Mouse (Mus musculus) embryonic facial prominence, embryonic 10.5 days (tissue): ENCODE data around the gene Bach2. TPM values are rescaled to one million over a fixed set of nuclear protein-coding genes. Genes with fewer than 3 reads are reported as not detected.

Source experiments
- DNase-seq: peaks from one replicate; pipeline ENCODE4 v3.0.0-alpha.2; 2017; ENCODE audit warnings: low spot score
- H3K27ac ChIP-seq: fragments of 300-500 bp; sonication (generic); replicated peaks from 2 replicates; pipeline ENCODE4 v1.5.1; 2016; ENCODE audit warnings: mild to moderate bottlenecking
- H3K27me3 ChIP-seq: fragments of 300-500 bp; sonication (generic); replicated peaks from 2 replicates; pipeline ENCODE4 v1.6.1; 2016; ENCODE audit warnings: low read depth, mild to moderate bottlenecking; ENCODE audit not compliant: poor library complexity, severe bottlenecking
- H3K36me3 ChIP-seq: fragments of 300-500 bp; sonication (generic); replicated peaks from 2 replicates; pipeline ENCODE4 v1.6.1; 2016; ENCODE audit warnings: mild to moderate bottlenecking, moderate library complexity
- H3K4me1 ChIP-seq: fragments of 300-500 bp; sonication (generic); 2 replicates; pipeline ENCODE4 v1.6.1; 2016
- H3K4me3 ChIP-seq: fragments of 300-500 bp; sonication (generic); 2 replicates; pipeline ENCODE4 v1.5.1; 2016; ENCODE audit warnings: mild to moderate bottlenecking, moderate library complexity
- H3K9me3 ChIP-seq: fragments of 300-500 bp; sonication (generic); 2 replicates; pipeline ENCODE4 v1.6.1; 2016; ENCODE audit warnings: mild to moderate bottlenecking
- WGBS: fragments of 180-500 bp; shearing (Covaris S2); methylation state at CpG from one replicate; pipeline ENCODE4 v1.1.7; 2016; 5-methylcytosine and 5-hydroxymethylcytosine counted together
- polyA plus RNA-seq: library from polyadenylated mRNA; unstranded; fragments of >200 nt; fragmentation: Nextera tagmentation; extraction: Ambion mirVana; gene quantifications from 2 replicates; pipeline ENCODE4 v1.2.1, GENCODE M21; 2016

The Bach2 gene
- polyA plus RNA-seq, 1 experiment from 2014 or later, result 12.2 TPM

DNA sequence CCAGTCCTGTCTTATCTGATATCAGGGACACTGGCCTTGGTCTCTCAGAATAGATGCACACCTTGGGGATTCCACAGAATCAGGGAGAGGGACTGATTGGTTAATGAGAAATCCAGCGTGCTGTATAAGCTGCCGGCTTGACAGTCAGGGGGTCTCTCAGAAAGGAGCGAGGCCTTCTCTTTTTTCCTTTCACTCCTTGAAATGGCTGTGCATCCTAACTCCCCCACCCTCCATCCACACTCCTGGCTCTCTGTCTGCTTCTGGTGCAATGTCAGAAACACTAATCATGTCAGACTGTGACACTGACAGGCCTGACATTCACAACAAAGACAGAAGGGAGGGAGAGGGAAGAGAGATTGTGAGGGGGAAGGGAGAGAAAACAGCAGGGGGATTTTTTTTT, 88.3 kb downstream of the Bach2 start:
- H3K27me3 ChIP-seq, result no peaks in the 10 kb centered on the region
- H3K4me3 ChIP-seq, result no peak overlapping the region
- no peak for DNase-seq
- peaks cover 21% of the 10 kb centered on the region for H3K36me3 ChIP-seq
- H3K4me1 ChIP-seq, result peaks cover 32% of the 10 kb centered on the region
- H3K27ac ChIP-seq, result peak overlapping the region; percentile 67
- H3K9me3 ChIP-seq, result peaks cover 6% of the 10 kb centered on the region; the same call in 1 of the 2 replicates
- 46% methylated on average over 3 of the region's 3 CpGs for WGBS

DNA sequence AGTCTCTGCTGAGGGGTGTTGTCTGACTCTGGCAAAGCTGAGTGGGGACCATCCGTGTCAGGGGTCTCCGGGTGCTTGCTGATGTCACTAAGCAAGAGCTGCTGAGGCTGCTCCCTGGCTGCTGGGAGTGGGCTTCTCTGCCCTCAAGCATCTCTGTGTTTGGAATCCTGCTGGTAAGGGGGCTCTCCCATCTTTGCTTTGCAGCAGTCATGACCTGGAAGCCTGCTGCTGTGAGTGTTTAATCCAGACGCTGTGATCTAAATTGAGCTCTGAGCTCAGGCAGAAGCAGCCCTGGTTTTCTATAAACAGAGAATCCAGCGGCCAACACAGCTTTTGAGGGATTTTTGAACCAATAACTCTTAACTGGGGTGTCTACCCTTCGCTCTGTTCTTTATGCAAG, 89.0 kb downstream of the Bach2 start:
- peaks cover 6% of the 10 kb centered on the region; the same call in 1 of the 2 replicates for H3K9me3 ChIP-seq
- H3K4me1 ChIP-seq, result peaks cover 32% of the 10 kb centered on the region
- 37% methylated on average over 5 of the region's 5 CpGs for WGBS
- no peaks in the 10 kb centered on the region for H3K27me3 ChIP-seq
- no peak overlapping the region for H3K4me3 ChIP-seq
- peak overlapping the region; percentile 67 for H3K27ac ChIP-seq
- no peak for DNase-seq
- peaks cover 25% of the 10 kb centered on the region for H3K36me3 ChIP-seq

GRCm38 (mm10) chr4:32328561-32328960, 90.0 kb downstream of the Bach2 start:
- H3K36me3 ChIP-seq, result peaks cover 16% of the 10 kb centered on the region
- H3K27ac ChIP-seq, result no peak overlapping the region
- peaks cover 2% of the 10 kb centered on the region; the same call in 1 of the 2 replicates for H3K9me3 ChIP-seq
- H3K27me3 ChIP-seq, result no peaks in the 10 kb centered on the region
- H3K4me1 ChIP-seq, result peaks cover 32% of the 10 kb centered on the region
- no peak overlapping the region for H3K4me3 ChIP-seq
- no peak for DNase-seq
- 79% methylated on average over 2 of the region's 2 CpGs for WGBS

DNA sequence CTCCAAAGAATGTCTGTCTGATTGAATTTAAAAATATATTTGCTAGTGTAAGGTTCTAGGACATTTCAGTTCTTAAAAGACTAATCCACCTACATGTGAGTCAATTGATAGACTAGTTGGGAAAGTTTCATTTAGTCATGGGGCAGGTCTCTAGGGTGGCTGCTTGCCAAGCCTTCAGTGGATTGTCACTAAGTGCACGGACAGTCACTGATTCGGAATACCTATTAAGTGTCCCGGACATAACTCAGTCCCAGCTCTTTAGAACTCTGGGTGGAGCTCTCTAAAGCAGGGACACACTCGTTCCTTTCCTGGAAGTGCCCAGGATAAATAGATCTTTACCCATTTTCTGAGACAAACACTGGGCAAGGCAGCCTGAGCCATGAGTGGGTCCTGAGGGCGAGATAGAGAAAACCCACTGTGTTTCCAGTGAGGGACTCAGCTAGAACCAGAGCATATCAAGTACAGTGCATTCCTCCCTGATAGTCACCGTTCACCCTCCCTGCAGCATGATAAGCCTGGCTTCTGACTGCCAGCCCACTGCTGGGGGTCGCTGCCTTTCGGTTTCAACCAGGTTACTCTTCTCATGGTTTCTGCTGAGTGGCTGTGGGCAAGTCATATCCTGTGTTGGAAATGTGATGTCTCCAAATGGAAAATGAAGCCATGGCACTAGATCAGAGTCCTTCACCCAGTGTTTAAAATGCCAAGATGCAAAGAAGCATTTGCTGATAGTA, 92.1 kb downstream of the Bach2 start:
- peaks cover 7% of the 10 kb centered on the region; the same call in 1 of the 2 replicates for H3K36me3 ChIP-seq
- no peak overlapping the region for H3K4me3 ChIP-seq
- WGBS, result 88% methylated on average over 8 of the region's 8 CpGs
- H3K9me3 ChIP-seq, result no peaks in the 10 kb centered on the region
- DNase-seq, result no peak
- no peak overlapping the region for H3K27ac ChIP-seq
- H3K4me1 ChIP-seq, result peaks cover 33% of the 10 kb centered on the region
- no peaks in the 10 kb centered on the region for H3K27me3 ChIP-seq

DNA sequence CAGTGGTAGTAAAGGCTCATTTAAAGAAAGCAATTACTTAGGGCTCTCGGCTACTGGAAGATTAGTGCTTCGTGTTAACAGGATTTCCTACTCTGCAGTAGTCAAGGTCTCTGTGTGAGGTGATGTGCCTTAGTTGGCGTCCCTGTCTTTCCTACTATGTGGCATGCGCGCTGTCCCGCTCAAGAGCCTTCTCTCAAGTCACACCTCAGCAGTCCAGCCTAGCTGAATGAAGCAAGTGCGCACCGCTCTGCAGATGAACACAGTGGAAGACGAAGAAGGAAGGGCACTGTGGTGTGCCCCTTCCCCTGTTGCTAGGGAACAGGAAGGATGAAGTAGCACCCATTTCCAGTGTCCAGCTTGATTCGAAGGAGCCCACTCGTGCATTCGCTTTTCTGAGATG, 93.4 kb downstream of the Bach2 start:
- DNase-seq, result no peak
- Histone ChIP-seq H3K4me3 (no peak overlapping the region), H3K4me1 (peaks cover 30% of the 10 kb centered on the region), H3K27ac (no peak overlapping the region), H3K9me3 (no peaks in the 10 kb centered on the region), H3K36me3 (peaks cover 7% of the 10 kb centered on the region; the same call in 1 of the 2 replicates), H3K27me3 (no peaks in the 10 kb centered on the region)
- WGBS, result 94% methylated on average over 12 of the region's 12 CpGs

DNA sequence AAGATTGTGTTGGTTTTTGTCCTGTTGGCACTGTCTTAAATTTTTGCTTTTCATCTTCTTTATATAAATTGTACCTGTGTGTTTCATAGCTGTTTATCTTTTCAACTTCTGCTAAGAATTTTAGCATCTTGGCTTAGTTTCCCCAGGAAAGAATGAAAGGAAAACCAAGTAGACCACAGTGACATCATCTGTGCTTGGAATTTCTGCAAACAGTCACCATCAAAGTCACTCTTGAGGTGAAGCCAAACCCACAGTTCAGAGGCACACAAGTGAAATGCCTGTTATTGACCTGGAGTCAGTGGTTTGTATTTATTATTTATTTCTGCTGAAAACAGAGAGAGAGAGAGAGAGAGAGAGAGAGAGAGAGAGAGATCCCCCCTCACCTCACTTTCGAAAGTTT, 95.5 kb downstream of the Bach2 start:
- no peaks in the 10 kb centered on the region for H3K27me3 ChIP-seq
- 97% methylated on average over 1 of the region's 1 CpGs for WGBS
- H3K27ac ChIP-seq, result no peak overlapping the region
- no peak for DNase-seq
- H3K4me1 ChIP-seq, result peaks cover 33% of the 10 kb centered on the region
- no peak overlapping the region for H3K4me3 ChIP-seq
- no peaks in the 10 kb centered on the region for H3K9me3 ChIP-seq
- peaks cover 14% of the 10 kb centered on the region; the same call in 1 of the 2 replicates for H3K36me3 ChIP-seq

DNA sequence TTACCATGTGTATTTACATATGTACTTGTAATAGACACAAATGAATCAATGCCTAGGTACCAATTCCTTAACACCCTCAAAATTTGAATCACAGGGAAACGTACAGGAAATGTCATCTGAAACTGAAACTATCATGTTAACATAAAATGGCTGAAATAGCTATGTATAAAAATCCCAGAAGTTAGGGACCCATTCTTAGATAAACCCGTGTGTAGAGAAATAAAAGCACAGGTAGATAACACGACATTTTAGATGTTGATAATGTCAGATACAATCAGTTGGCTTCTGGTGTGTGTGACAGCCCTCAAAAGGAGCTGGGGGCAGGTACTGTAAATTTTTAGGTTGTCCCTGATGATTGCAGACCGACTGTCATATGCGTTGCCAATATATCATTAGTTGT, 96.2 kb downstream of the Bach2 start:
- Histone ChIP-seq H3K27me3 (no peaks in the 10 kb centered on the region), H3K36me3 (peaks cover 14% of the 10 kb centered on the region; the same call in 1 of the 2 replicates), H3K4me1 (peaks cover 31% of the 10 kb centered on the region), H3K9me3 (no peaks in the 10 kb centered on the region), H3K4me3 (no peak overlapping the region), H3K27ac (no peak overlapping the region)
- DNase-seq, result no peak
- 92% methylated on average over 5 of the region's 5 CpGs for WGBS

- Histone ChIP-seq H3K4me3 (no peak overlapping the region), H3K27ac (no peak overlapping the region), H3K4me1 (peaks cover 34% of the 10 kb centered on the region), H3K36me3 (peaks cover 17% of the 10 kb centered on the region; the same call in 1 of the 2 replicates), H3K27me3 (no peaks in the 10 kb centered on the region), H3K9me3 (no peaks in the 10 kb centered on the region)
- WGBS, result 87% methylated on average over 12 of the region's 12 CpGs
- DNase-seq, result no peak
These were observed 97.1 kb downstream of the Bach2 start for GRCm38 (mm10) chr4:32335659-32336058.

DNA sequence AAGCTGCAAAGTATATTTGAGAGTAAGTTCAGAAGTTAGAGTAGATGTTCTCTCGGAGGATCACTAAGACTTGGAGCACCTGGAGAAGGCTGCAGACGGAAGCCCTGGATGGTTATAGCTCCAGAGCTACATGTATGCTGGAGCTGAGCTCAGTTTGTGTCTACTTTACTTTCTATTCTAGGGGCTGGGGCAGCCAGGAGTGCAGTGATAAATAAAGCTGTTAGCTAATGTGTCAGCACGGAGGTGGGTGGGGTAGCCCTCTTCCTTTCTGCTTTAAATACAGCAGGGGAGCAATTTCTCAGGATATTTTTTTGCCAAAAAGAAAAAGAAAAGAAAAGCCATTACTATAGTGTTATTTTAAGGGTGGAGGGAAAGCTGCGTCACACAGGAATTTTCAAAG, 98.0 kb downstream of the Bach2 start:
- no peak for DNase-seq
- peaks cover 18% of the 10 kb centered on the region; the same call in 1 of the 2 replicates for H3K36me3 ChIP-seq
- H3K4me3 ChIP-seq, result no peak overlapping the region
- 77% methylated on average over 4 of the region's 4 CpGs for WGBS
- H3K27me3 ChIP-seq, result no peaks in the 10 kb centered on the region
- peaks cover 37% of the 10 kb centered on the region for H3K4me1 ChIP-seq
- no peak overlapping the region for H3K27ac ChIP-seq
- no peaks in the 10 kb centered on the region for H3K9me3 ChIP-seq

DNA sequence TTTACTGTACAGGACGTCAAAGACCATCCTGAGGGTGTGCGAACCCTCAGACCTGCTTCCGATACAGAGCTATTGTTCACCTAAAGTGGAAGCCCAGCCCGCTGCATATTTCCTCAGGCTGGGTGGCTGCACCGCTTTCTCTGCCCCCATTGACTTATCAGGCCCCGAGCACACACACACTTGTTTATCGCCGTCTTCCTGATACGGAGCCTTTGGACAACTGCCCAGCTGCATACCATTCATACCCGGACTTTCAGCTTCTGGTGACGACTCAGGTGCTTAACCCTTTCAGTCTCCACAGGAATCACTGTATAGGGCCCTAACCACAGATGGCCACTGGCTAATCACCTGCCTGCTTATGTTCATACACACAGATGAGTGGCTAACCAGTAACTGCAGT, 99.0 kb downstream of the Bach2 start:
- Histone ChIP-seq H3K36me3 (0 out of 2 replicates have a peak, but pooled peaks cover 15% of the 10 kb centered on the region), H3K27ac (no peak overlapping the region), H3K4me1 (peaks cover 37% of the 10 kb centered on the region), H3K9me3 (no peaks in the 10 kb centered on the region), H3K27me3 (no peaks in the 10 kb centered on the region), H3K4me3 (no peak overlapping the region)
- peak; percentile 38 for DNase-seq
- WGBS, result 19% methylated on average over 11 of the region's 11 CpGs

DNA sequence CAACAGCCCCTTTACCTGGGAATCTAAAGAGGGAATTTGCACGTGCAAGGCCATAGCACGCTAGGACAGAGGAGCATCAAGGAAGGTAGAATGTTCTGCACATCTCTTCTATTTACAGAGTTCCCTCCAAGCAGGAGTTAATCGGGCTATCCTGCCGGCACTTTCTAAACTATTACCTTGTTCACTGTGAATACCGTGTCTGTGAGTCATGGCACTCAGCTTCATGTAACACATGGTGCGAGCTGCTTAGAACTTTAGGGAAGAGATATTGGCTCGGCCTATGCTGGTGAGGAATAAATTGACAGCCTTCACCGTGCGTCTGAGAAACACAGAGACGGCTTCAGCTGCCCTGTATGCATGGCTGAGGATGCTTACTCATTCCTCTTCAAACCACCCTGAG, 99.8 kb downstream of the Bach2 start:
- Histone ChIP-seq H3K9me3 (no peaks in the 10 kb centered on the region), H3K27ac (no peak overlapping the region), H3K4me3 (no peak overlapping the region), H3K4me1 (peaks cover 44% of the 10 kb centered on the region), H3K36me3 (0 out of 2 replicates have a peak, but pooled peaks cover 15% of the 10 kb centered on the region), H3K27me3 (no peaks in the 10 kb centered on the region)
- WGBS, result 90% methylated on average over 10 of the region's 10 CpGs
- DNase-seq, result no peak

- Histone ChIP-seq H3K27ac (no peak overlapping the region), H3K36me3 (0 out of 2 replicates have a peak, but pooled peaks cover 13% of the 10 kb centered on the region), H3K9me3 (no peaks in the 10 kb centered on the region), H3K27me3 (no peaks in the 10 kb centered on the region), H3K4me3 (no peak overlapping the region), H3K4me1 (peaks cover 48% of the 10 kb centered on the region)
- WGBS, result 50% methylated on average over 7 of the region's 7 CpGs
- no peak for DNase-seq
These were observed 102.2 kb downstream of the Bach2 start for GRCm38 (mm10) chr4:32340844-32341243.

DNA sequence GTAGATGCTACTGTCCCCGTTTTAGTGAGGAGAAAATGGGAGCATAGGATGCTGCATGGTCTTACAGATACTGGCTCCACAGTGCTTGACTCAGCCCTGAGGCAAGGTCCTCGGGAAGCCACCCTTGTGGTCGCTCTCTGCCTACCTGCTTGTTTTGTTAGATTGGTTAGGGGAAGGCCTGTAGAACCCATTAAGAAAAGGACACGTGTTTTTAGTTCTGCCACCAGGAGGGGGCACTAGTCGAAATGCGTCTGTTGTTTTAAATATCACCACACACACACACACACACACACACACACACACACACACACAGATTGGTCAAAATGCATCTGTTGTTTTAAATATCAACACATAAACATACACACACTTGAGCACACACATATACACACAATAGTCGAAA, 103.7 kb downstream of the Bach2 start:
- peaks cover 42% of the 10 kb centered on the region for H3K4me1 ChIP-seq
- no peak overlapping the region for H3K4me3 ChIP-seq
- no peaks in the 10 kb centered on the region for H3K27me3 ChIP-seq
- DNase-seq, result no peak
- no peaks in the 10 kb centered on the region for H3K9me3 ChIP-seq
- H3K36me3 ChIP-seq, result 0 out of 2 replicates have a peak, but pooled peaks cover 13% of the 10 kb centered on the region
- H3K27ac ChIP-seq, result no peak overlapping the region
- 75% methylated on average over 7 of the region's 7 CpGs for WGBS
